In genomic region chr1:86359798-86360179, GRCm38 (mm10) we compare ENCODE assay signal across 8 mouse cellular contexts. TPM values are rescaled to one million over a fixed set of nuclear protein-coding genes. Genes with fewer than 3 reads are reported as not detected.
DNase-seq lines count a peak whose midpoint lies in the region; TF ChIP-seq lines count a peak whose summit lies in the region.

No protein-coding gene starts in this region.

- WGBS in forebrain, embryonic 10.5 days, result 0% methylated on average over 26 of the region's 26 CpGs
- under 1% methylated on average over 26 of the region's 26 CpGs for WGBS in small intestine, adult 2 months

- peak overlapping the region; percentile 98 for H3K27ac ChIP-seq in forebrain, embryonic 10.5 days
- H3K27ac ChIP-seq in small intestine, adult 2 months (ENCODE audit: insufficient read depth, low read depth, low read length), result peak overlapping the region; percentile 37

- H3K4me1 ChIP-seq in forebrain, embryonic 10.5 days, result peaks cover 31% of the 10 kb centered on the region
- H3K4me1 ChIP-seq in small intestine, adult 2 months (ENCODE audit: control insufficient read depth, insufficient read depth, insufficient read length, low read length), result peaks cover 8% of the 10 kb centered on the region

- peaks cover 35% of the 10 kb centered on the region for H3K36me3 ChIP-seq in C2C12 (ENCODE audit: control insufficient read depth, insufficient read depth)
- peaks cover 33% of the 10 kb centered on the region for H3K36me3 ChIP-seq in forebrain, embryonic 10.5 days (replicated peaks)
- peaks cover 21% of the 10 kb centered on the region for H3K36me3 ChIP-seq in small intestine, adult 2 months (ENCODE audit: control insufficient read depth, insufficient read depth, low read length)

- peak overlapping the region; percentile 87 for H3K4me3 ChIP-seq in C2C12 (ENCODE audit: insufficient read depth, poor library complexity, severe bottlenecking)
- H3K4me3 ChIP-seq in forebrain, embryonic 10.5 days, result peak overlapping the region; percentile 95
- H3K4me3 ChIP-seq in small intestine, adult 2 months (ENCODE audit: low read depth, low read length), result peak overlapping the region; percentile 75

- peaks cover 68% of the 10 kb centered on the region for H3K79me2 ChIP-seq in C2C12 (ENCODE audit: control insufficient read depth, insufficient read depth)

- peaks cover 59% of the 10 kb centered on the region for H3K79me3 ChIP-seq in C2C12 (ENCODE audit: low read depth)

- no peak for TF ChIP-seq CTCF in C2C12 (IDR thresholded peaks at IDR 0.05; ENCODE audit: control insufficient read depth, insufficient read depth, insufficient read length)
- no peak for TF ChIP-seq CTCF in small intestine, adult 2 months (IDR thresholded peaks at IDR 0.05; ENCODE audit: extremely low read depth, insufficient read length, insufficient replicate concordance, low read depth, low read length)

- no peaks in the 10 kb centered on the region for H3K9me3 ChIP-seq in forebrain, embryonic 10.5 days

- H3ac ChIP-seq in C2C12 (ENCODE audit: control insufficient read depth, insufficient read length, low read depth), result peak overlapping the region; percentile 96

- no peaks in the 10 kb centered on the region for H3K27me3 ChIP-seq in C2C12 (ENCODE audit: control insufficient read depth, insufficient read depth, insufficient read length)
- H3K27me3 ChIP-seq in forebrain, embryonic 10.5 days (ENCODE audit: poor library complexity, severe bottlenecking), result no peaks in the 10 kb centered on the region
- no peaks in the 10 kb centered on the region for H3K27me3 ChIP-seq in small intestine, adult 2 months (ENCODE audit: control insufficient read depth, insufficient read depth, low read length)

- DNase-seq in embryo, embryonic 10 days (ENCODE audit: low spot score), result peak; percentile 61
- DNase-seq in embryo, embryonic 9.5 days (ENCODE audit: extremely low spot score), result no peak
- no peak for DNase-seq in forebrain, embryonic 10.5 days (ENCODE audit: extremely low spot score, low spot score)
- DNase-seq in liver, result peak; percentile 46
- DNase-seq in Muller cell, postnatal 12 days (ENCODE audit: inconsistent ontology term), result no peak
- DNase-seq in urinary bladder, postnatal 4 days (ENCODE audit: low spot score in 2 of 2), result no peak

- no peak for TF ChIP-seq POLR2A in small intestine, adult 2 months (IDR thresholded peaks at IDR 0.05; ENCODE audit: low read depth, low read length)

TF ChIP-seq in C2C12, 6 proteins besides CTCF, POLR2A, EP300 and RAD21:
- TF ChIP-seq CEBPB (IDR thresholded peaks at IDR 0.05; ENCODE audit: low read depth) (no peak), MAX (IDR thresholded peaks at IDR 0.05) (no peak), MYOD1 (IDR thresholded peaks at IDR 0.05; ENCODE audit: control insufficient read depth, insufficient read length, low read depth) (no peak), USF1 (IDR thresholded peaks at IDR 0.05; ENCODE audit: low read depth) (no peak), MYOG (IDR thresholded peaks at IDR 0.05; ENCODE audit: control insufficient read depth, extremely low read depth, insufficient read length) (no peak), FOSL1 (IDR thresholded peaks at IDR 0.05; ENCODE audit: insufficient read depth, low read length, poor library complexity, severe bottlenecking) (no peak)

RNA-seq across cellular contexts. Expression of gene Ncl, which starts 0.6 kb away (rescaled TPM):
- 286 TPM for polyA plus RNA-seq in C2C12 (2012; fragmentation: generic; extraction: Trizol)
- 644 and 705 TPM in 2 replicates for polyA plus RNA-seq in forebrain, embryonic 10.5 days (2016; fragmentation: Nextera tagmentation; extraction: Ambion mirVana)
- 0.95 and 6.1 TPM in 2 replicates for polyA plus RNA-seq in small intestine, adult 2 months (2012; rRNA removed)

RNA-seq across cellular contexts. Expression of gene B3gnt7, which starts 57.2 kb away (rescaled TPM):
- not detected for polyA plus RNA-seq in C2C12 (2012; fragmentation: generic; extraction: Trizol)
- 4.5 and 4.9 TPM in 2 replicates for polyA plus RNA-seq in forebrain, embryonic 10.5 days (2016; fragmentation: Nextera tagmentation; extraction: Ambion mirVana)
- 17.9 and 43.6 TPM in 2 replicates for polyA plus RNA-seq in small intestine, adult 2 months (2012; rRNA removed)

Comparison
In these comparisons a context has a peak if more than half of its experiments do, and no peak if none do; other contexts are left out.
1. DNase-seq: peak in embryo, embryonic 10 days (single experiment) and liver (single experiment); none in embryo, embryonic 9.5 days (single experiment), forebrain, embryonic 10.5 days (single experiment), Muller cell, postnatal 12 days (single experiment) and urinary bladder, postnatal 4 days (0 of 2).
2. RNA of gene Ncl, which starts 0.6 kb away (polyA plus RNA-seq): 644 to 705 TPM in forebrain, embryonic 10.5 days and 286 TPM in C2C12 (single experiment); 0.95 to 6.1 TPM in small intestine, adult 2 months; every median in the first group is over 10 times any median in the second.
3. Peak in every context shown above with its lines, with median percentiles within 50 percentile points of each other: H3K4me3 ChIP-seq.